In genomic region chr15:77142352-77142751, GRCm38 (mm10) we compare ENCODE assay signal across 19 mouse cellular contexts.
DNase-seq lines count a peak whose midpoint lies in the region; ATAC-seq and TF ChIP-seq lines count a peak whose summit lies in the region.
"Had no signal": no experiment of that assay in that cellular context is flagged by ENCODE, and none has a peak within 500 bp of the region (broad histone marks: within the 10 kb centered on the region; RNA-seq: fewer than 3 reads in every experiment).

No protein-coding gene starts in this region.

- H3K27me3 ChIP-seq in heart, embryonic 16.5 days (ENCODE audit: control insufficient read depth, insufficient read depth, low read length), result no peaks in the 10 kb centered on the region
- H3K27me3 ChIP-seq in liver, adult 2 months (ENCODE audit: control insufficient read depth, insufficient read depth, low read length), result no peaks in the 10 kb centered on the region
- no peaks in the 10 kb centered on the region for H3K27me3 ChIP-seq in liver, embryonic 15.5 days
- no peaks in the 10 kb centered on the region for H3K27me3 ChIP-seq in myocyte (ENCODE audit: control insufficient read depth, insufficient read depth, insufficient read length)
- H3K27me3 ChIP-seq: forebrain, embryonic 13.5 days; limb, embryonic 13.5 days had no signal

- peak overlapping the region; percentile 17; the same call in 1 of the 2 replicates for H3K27ac ChIP-seq in heart, embryonic 16.5 days (ENCODE audit: low read length)
- H3K27ac ChIP-seq in liver, adult 2 months (replicated peaks; ENCODE audit: insufficient read depth, low read depth, low read length), result peak overlapping the region; percentile 75
- peak overlapping the region; percentile 48; the same call in 1 of the 2 replicates for H3K27ac ChIP-seq in liver, embryonic 15.5 days (replicated peaks)
- H3K27ac ChIP-seq: forebrain, embryonic 13.5 days; limb, embryonic 13.5 days had no signal

- no peak overlapping the region for H3K4me3 ChIP-seq in heart, embryonic 16.5 days (ENCODE audit: low read length)
- 0 out of 2 replicates have a peak overlapping the region, but pooled peaks have one; percentile 19 for H3K4me3 ChIP-seq in liver, adult 2 months (ENCODE audit: insufficient read depth, low read depth, low read length)
- no peak overlapping the region for H3K4me3 ChIP-seq in liver, embryonic 15.5 days (replicated peaks)
- H3K4me3 ChIP-seq in myocyte, result no peak overlapping the region
- H3K4me3 ChIP-seq: forebrain, embryonic 13.5 days; limb, embryonic 13.5 days had no signal

- peaks cover 40% of the 10 kb centered on the region for H3K4me1 ChIP-seq in heart, embryonic 16.5 days (ENCODE audit: control insufficient read depth, insufficient read depth, low read length)
- peaks cover 35% of the 10 kb centered on the region for H3K4me1 ChIP-seq in liver, adult 2 months (ENCODE audit: control insufficient read depth, insufficient read depth, low read length)
- peaks cover 6% of the 10 kb centered on the region; the same call in 1 of the 2 replicates for H3K4me1 ChIP-seq in liver, embryonic 15.5 days (replicated peaks)

- no peak for ATAC-seq in heart, embryonic 16.5 days (replicated peaks; ENCODE audit: extremely low read depth, insufficient read depth, low FRiP score)
- peak; percentile 28; the same call in 1 of the 2 replicates for ATAC-seq in liver, embryonic 15.5 days (ENCODE audit: insufficient read depth)
- ATAC-seq: CD4-positive, CD25-positive, alpha-beta regulatory T cell, adult 4 months; forebrain, embryonic 13.5 days; hindbrain, embryonic 16.5 days had no signal

- 67% methylated on average over 6 of the region's 6 CpGs for WGBS in heart, embryonic 16.5 days
- WGBS in liver, adult 2 months, result 14% methylated on average over 6 of the region's 6 CpGs
- 62% methylated on average over 6 of the region's 6 CpGs for WGBS in liver, embryonic 15.5 days (ENCODE audit: insufficient replicate concordance)

- no peak for TF ChIP-seq CTCF in liver, adult 2 months (IDR thresholded peaks at IDR 0.05; ENCODE audit: low read depth, low read length)

- no peaks in the 10 kb centered on the region for H3K9me3 ChIP-seq in heart, embryonic 16.5 days (replicated peaks; ENCODE audit: control insufficient read depth, low read length)
- H3K9me3 ChIP-seq in liver, embryonic 15.5 days (replicated peaks), result no peaks in the 10 kb centered on the region
- H3K9me3 ChIP-seq: forebrain, embryonic 13.5 days; limb, embryonic 13.5 days had no signal

- intact Hi-C loops in heart, postnatal 25 days (cut with DNase I), result loop anchor here (5.0 kb wide), 1 partner anchor 75 kb away; no protein-coding TSS in a partner anchor

- no peak for TF ChIP-seq POLR2A in liver, adult 2 months (IDR thresholded peaks at IDR 0.05; ENCODE audit: extremely low read depth, insufficient read depth, low read length)
- peak; percentile 43 for TF ChIP-seq POLR2A in myocyte (IDR thresholded peaks at IDR 0.05; ENCODE audit: insufficient read length, low read depth)

- no peak overlapping the region for H3K4me2 ChIP-seq in heart, embryonic 16.5 days (ENCODE audit: low read depth, low read length)
- no peak overlapping the region for H3K4me2 ChIP-seq in liver, embryonic 15.5 days
- no peak overlapping the region for H3K4me2 ChIP-seq in myocyte (ENCODE audit: low read depth)
- H3K4me2 ChIP-seq: forebrain, embryonic 13.5 days; limb, embryonic 13.5 days had no signal

- H3K79me2 ChIP-seq in liver, adult 2 months (ENCODE audit: control insufficient read depth, insufficient read depth, low read length), result peaks cover 17% of the 10 kb centered on the region
- H3K79me2 ChIP-seq in myocyte (ENCODE audit: control insufficient read depth, insufficient read depth), result peaks cover 100% of the 10 kb centered on the region

- no peak overlapping the region for H3K9ac ChIP-seq in heart, embryonic 16.5 days (ENCODE audit: low read length)
- peak overlapping the region; percentile 24; the same call in 1 of the 2 replicates for H3K9ac ChIP-seq in liver, adult 2 months (ENCODE audit: low read depth, low read length)
- no peak overlapping the region for H3K9ac ChIP-seq in liver, embryonic 15.5 days
- H3K9ac ChIP-seq: forebrain, embryonic 13.5 days; limb, embryonic 13.5 days had no signal

- no peak overlapping the region for H3ac ChIP-seq in myocyte (ENCODE audit: control insufficient read depth, insufficient read length)

- H3K36me3 ChIP-seq in heart, embryonic 16.5 days (ENCODE audit: control insufficient read depth, insufficient read depth), result no peaks in the 10 kb centered on the region
- no peaks in the 10 kb centered on the region for H3K36me3 ChIP-seq in liver, adult 2 months (ENCODE audit: control insufficient read depth, insufficient read depth, low read length)
- H3K36me3 ChIP-seq in liver, embryonic 15.5 days (replicated peaks), result no peaks in the 10 kb centered on the region
- peaks cover 77% of the 10 kb centered on the region for H3K36me3 ChIP-seq in myocyte (ENCODE audit: control insufficient read depth, insufficient read depth)

- no peak for DNase-seq in heart, postnatal 25 days (ENCODE audit: low spot score)
- DNase-seq in liver, adult 2 months (ENCODE audit: extremely low read depth, low read depth, low spot score), result peak; percentile 94
- no peak for DNase-seq in liver
- DNase-seq in kidney, adult 11 months, result no peak
- DNase-seq: adrenal gland, postnatal 14 days; gastrocnemius, postnatal 25 days; heart, adult 11 months; kidney, postnatal 14 days; lung, adult 2 months; lung, postnatal 14 days; midbrain, embryonic 14.5 days; right cerebral cortex, postnatal 4 days had no signal

TF ChIP-seq in myocyte, 11 proteins besides CTCF, POLR2A, EP300 and RAD21:
- peak; percentile 79 for TF ChIP-seq POLR2AphosphoS2 (IDR thresholded peaks at IDR 0.05; ENCODE audit: insufficient read length, low read depth)
- no peak for TF ChIP-seq MAX (IDR thresholded peaks at IDR 0.05; ENCODE audit: low read depth)

Comparison
In these comparisons a context has a peak if more than half of its experiments do, and no peak if none do; other contexts are left out.
1. H3K27ac ChIP-seq: peak in every context shown above with its lines; median percentile 75 in liver, adult 2 months; 48 in liver, embryonic 15.5 days; 17 in heart, embryonic 16.5 days.